21 mouse cellular contexts compared by ENCODE assay signal in the genomic region with DNA sequence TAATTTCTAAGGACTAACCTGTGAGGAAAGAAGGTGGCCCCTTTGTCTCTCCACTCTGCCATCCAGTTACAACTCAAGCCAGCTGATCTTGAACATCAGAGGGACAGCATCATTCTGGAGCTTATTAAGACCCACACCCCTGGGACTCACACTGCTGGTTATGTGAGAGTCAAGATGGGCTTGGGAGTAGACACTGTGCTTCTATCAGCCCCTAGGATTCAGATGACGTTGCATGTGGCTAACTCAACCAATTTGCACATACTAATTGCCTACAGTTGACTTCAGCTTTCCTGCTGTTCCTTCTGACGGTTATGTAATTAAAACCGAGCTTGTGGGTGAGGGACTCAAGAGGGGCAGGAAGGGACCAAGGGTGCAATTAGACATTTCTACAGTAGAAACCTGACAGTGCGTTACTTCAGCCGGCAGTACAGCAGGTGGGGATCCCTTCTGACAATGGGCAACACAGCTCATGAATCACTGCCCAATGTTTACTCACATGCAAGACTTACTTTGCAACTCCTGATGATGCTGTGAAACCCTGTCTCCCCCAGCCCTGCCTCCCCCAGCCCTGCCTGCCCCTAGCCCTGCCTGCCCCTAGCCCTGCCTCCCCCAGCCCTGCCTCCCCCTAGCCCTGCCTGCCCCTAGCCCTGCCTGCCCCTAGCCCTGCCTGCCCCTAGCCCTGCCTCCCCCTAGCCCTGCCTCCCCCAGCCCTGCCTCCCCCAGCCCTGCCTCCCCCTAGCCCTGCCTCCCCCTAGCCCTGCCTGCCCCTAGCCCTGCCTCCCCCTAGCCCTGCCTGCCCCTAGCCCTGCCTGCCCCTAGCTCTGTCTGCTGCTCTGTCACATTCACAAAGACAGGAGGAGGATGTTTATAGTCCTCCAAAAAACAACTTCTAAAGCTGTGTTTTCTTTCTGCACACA.
DNase-seq lines count a peak whose midpoint lies in the region; ATAC-seq and TF ChIP-seq lines count a peak whose summit lies in the region.
"Had no signal": no experiment of that assay in that cellular context is flagged by ENCODE, and none has a peak within 500 bp of the region (broad histone marks: within the 10 kb centered on the region; RNA-seq: fewer than 3 reads in every experiment).

No protein-coding gene starts in this region.

- no peak overlapping the region for H3K4me3 ChIP-seq in forebrain, postnatal 0 days (ENCODE audit: low read depth, low read length)
- H3K4me3 ChIP-seq in forebrain, embryonic 13.5 days = no peak overlapping the region
- no peak overlapping the region for H3K4me3 ChIP-seq in liver, postnatal 0 days (ENCODE audit: low read depth, low read length)
- H3K4me3 ChIP-seq in hindbrain, embryonic 13.5 days = no peak overlapping the region
- H3K4me3 ChIP-seq: layer of hippocampus, adult 2 months; limb, embryonic 12.5 days; liver, embryonic 15.5 days; midbrain, embryonic 12.5 days had no signal

- TF ChIP-seq CTCF in forebrain, postnatal 0 days (IDR thresholded peaks at IDR 0.05; ENCODE audit: low read depth) = no peak
- no peak for TF ChIP-seq CTCF in liver, postnatal 0 days (IDR thresholded peaks at IDR 0.05; ENCODE audit: low read depth)

- H3K4me2 ChIP-seq in forebrain, postnatal 0 days (ENCODE audit: low read depth) = no peak overlapping the region
- H3K4me2 ChIP-seq in forebrain, embryonic 13.5 days = no peak overlapping the region
- H3K4me2 ChIP-seq in liver, postnatal 0 days (ENCODE audit: low read depth, low read length) = no peak overlapping the region
- no peak overlapping the region for H3K4me2 ChIP-seq in hindbrain, embryonic 13.5 days
- H3K4me2 ChIP-seq: heart, embryonic 11.5 days; limb, embryonic 12.5 days; liver, embryonic 15.5 days; midbrain, embryonic 12.5 days had no signal

- peak; percentile 6 for DNase-seq in forebrain, postnatal 0 days
- peak; percentile 1 for DNase-seq in liver, postnatal 0 days
- no peak for DNase-seq in liver
- DNase-seq in brain, adult 2 months (ENCODE audit: low read depth, low spot score) = peak; percentile 47
- DNase-seq in kidney, postnatal 14 days = peak; percentile 21
- DNase-seq in right cerebral cortex, postnatal 36 days (ENCODE audit: low spot score in 2 of 2) = no peak
- DNase-seq: cerebellum, adult 9-11 months; heart, postnatal 36 days; right cerebral cortex, adult 18-20 months; spleen, adult 18-20 months; thymus, postnatal 36 days had no signal

- 28% methylated on average over 5 of the region's 5 CpGs for WGBS in forebrain, postnatal 0 days
- WGBS in forebrain, embryonic 13.5 days = 41% methylated on average over 5 of the region's 5 CpGs
- WGBS in liver, postnatal 0 days (ENCODE audit: insufficient replicate concordance) = 56% methylated on average over 5 of the region's 5 CpGs
- 45% methylated on average over 5 of the region's 5 CpGs for WGBS in hindbrain, embryonic 13.5 days

- no peak for TF ChIP-seq EP300 in liver, postnatal 0 days (IDR thresholded peaks at IDR 0.05; ENCODE audit: low read depth)

- no peak overlapping the region for H3K27ac ChIP-seq in forebrain, postnatal 0 days (ENCODE audit: low read depth, low read length)
- H3K27ac ChIP-seq in forebrain, embryonic 13.5 days = no peak overlapping the region
- no peak overlapping the region for H3K27ac ChIP-seq in liver, postnatal 0 days (ENCODE audit: low read depth)
- H3K27ac ChIP-seq in hindbrain, embryonic 13.5 days = no peak overlapping the region
- H3K27ac ChIP-seq: layer of hippocampus, adult 2 months; limb, embryonic 12.5 days; liver, embryonic 15.5 days; macrophage; midbrain, embryonic 12.5 days had no signal

- H3K9ac ChIP-seq in forebrain, postnatal 0 days = no peak overlapping the region
- no peak overlapping the region for H3K9ac ChIP-seq in forebrain, embryonic 13.5 days
- no peak overlapping the region for H3K9ac ChIP-seq in liver, postnatal 0 days (replicated peaks)
- H3K9ac ChIP-seq in hindbrain, embryonic 13.5 days = no peak overlapping the region
- H3K9ac ChIP-seq: limb, embryonic 12.5 days; liver, embryonic 15.5 days; midbrain, embryonic 12.5 days had no signal

- no peaks in the 10 kb centered on the region for H3K4me1 ChIP-seq in forebrain, postnatal 0 days (ENCODE audit: insufficient read depth)
- H3K4me1 ChIP-seq in forebrain, embryonic 13.5 days = no peaks in the 10 kb centered on the region
- H3K4me1 ChIP-seq in liver, postnatal 0 days (ENCODE audit: insufficient read depth) = no peaks in the 10 kb centered on the region
- H3K4me1 ChIP-seq in hindbrain, embryonic 13.5 days (replicated peaks) = no peaks in the 10 kb centered on the region
- H3K4me1 ChIP-seq: limb, embryonic 12.5 days; liver, embryonic 15.5 days; midbrain, embryonic 12.5 days had no signal

- H3K36me3 ChIP-seq in forebrain, postnatal 0 days (ENCODE audit: insufficient read depth) = no peaks in the 10 kb centered on the region
- H3K36me3 ChIP-seq in forebrain, embryonic 13.5 days (ENCODE audit: poor library complexity, severe bottlenecking) = no peaks in the 10 kb centered on the region
- no peaks in the 10 kb centered on the region for H3K36me3 ChIP-seq in liver, postnatal 0 days (replicated peaks; ENCODE audit: insufficient read depth, low read length)
- H3K36me3 ChIP-seq in hindbrain, embryonic 13.5 days = no peaks in the 10 kb centered on the region
- H3K36me3 ChIP-seq: limb, embryonic 12.5 days; liver, embryonic 15.5 days; midbrain, embryonic 12.5 days had no signal

- no peaks in the 10 kb centered on the region for H3K9me3 ChIP-seq in forebrain, postnatal 0 days (ENCODE audit: low read length)
- H3K9me3 ChIP-seq in forebrain, embryonic 13.5 days (replicated peaks) = no peaks in the 10 kb centered on the region
- no peaks in the 10 kb centered on the region for H3K9me3 ChIP-seq in liver, postnatal 0 days (ENCODE audit: low read length)
- no peaks in the 10 kb centered on the region for H3K9me3 ChIP-seq in hindbrain, embryonic 13.5 days
- H3K9me3 ChIP-seq: limb, embryonic 12.5 days; midbrain, embryonic 12.5 days had no signal

- no peak; the same call in 1 of the 2 replicates for ATAC-seq in forebrain, postnatal 0 days
- no peak for ATAC-seq in forebrain, embryonic 13.5 days
- ATAC-seq in liver, postnatal 0 days = no peak
- ATAC-seq in hindbrain, embryonic 13.5 days (ENCODE audit: low FRiP score) = no peak
- ATAC-seq: activated CD4-positive, CD25-positive, alpha-beta regulatory T cell, adult 4 months; CD4-positive, CD25-positive, alpha-beta regulatory T cell, adult 4 months had no signal

- no peaks in the 10 kb centered on the region for H3K27me3 ChIP-seq in forebrain, postnatal 0 days (ENCODE audit: insufficient read depth, low read length)
- no peaks in the 10 kb centered on the region for H3K27me3 ChIP-seq in forebrain, embryonic 13.5 days
- H3K27me3 ChIP-seq in liver, postnatal 0 days (ENCODE audit: insufficient read depth, low read length) = no peaks in the 10 kb centered on the region
- no peaks in the 10 kb centered on the region for H3K27me3 ChIP-seq in hindbrain, embryonic 13.5 days
- H3K27me3 ChIP-seq: limb, embryonic 12.5 days; liver, embryonic 15.5 days; midbrain, embryonic 12.5 days had no signal

Comparison
In these comparisons a context has a peak if more than half of its experiments do, and no peak if none do; other contexts are left out.
1. DNase-seq: peak in forebrain, postnatal 0 days (single experiment), liver, postnatal 0 days (single experiment), brain, adult 2 months (single experiment) and kidney, postnatal 14 days (single experiment); none in liver (single experiment) and right cerebral cortex, postnatal 36 days (0 of 2).